Mouse (Mus musculus): ENCODE measurements around the gene Csnk1g2.

Gene Csnk1g2

DNA sequence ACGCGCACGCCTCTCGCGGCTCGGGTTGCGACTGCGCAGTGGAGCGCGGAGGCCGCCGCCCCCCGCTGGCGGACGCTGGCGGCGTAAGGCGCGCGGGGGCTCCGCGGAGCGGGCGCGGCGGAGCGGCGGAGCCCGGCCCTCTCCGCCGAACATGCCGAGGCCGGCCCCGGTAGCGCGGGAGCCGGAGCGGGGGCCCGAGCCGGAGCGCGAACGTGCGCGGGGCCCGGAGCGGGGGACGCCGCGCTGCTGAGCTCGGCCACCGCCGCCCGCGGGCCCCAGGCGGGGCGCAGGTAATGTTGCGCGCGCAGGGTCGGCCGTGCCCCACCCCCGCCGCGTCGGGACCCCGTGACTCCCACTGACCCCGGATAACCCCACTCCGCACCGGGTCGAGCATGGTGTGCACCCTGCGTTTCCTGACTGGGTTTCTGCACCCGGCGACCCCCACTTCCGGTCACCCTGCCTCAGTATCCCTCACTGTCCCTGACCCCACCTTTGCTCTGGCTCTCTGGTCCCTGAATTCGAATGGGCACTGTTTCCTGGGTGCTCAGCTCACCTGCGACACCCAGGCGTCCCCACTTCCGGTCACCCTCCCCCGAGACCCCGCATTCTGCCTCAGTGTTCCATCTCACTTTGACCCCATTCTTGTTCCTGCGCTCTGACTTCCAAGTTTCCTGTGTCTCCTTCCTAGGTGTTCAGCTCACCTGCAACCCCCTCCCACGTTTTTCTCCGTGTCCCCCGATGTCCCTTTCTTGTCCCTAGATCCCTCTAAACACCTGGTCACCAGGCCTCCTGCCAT is at the start of gene Csnk1g2:
Gene Csnk1g2 (plus strand): TSS at position 178 of the 796 bp plus-strand sequence.
- peak; percentile 64 for DNase-seq

- no peak for DNase-seq
These were observed 48.7 kb upstream of the Csnk1g2 start for GRCm38 (mm10) chr10:80573944-80574343.

DNA sequence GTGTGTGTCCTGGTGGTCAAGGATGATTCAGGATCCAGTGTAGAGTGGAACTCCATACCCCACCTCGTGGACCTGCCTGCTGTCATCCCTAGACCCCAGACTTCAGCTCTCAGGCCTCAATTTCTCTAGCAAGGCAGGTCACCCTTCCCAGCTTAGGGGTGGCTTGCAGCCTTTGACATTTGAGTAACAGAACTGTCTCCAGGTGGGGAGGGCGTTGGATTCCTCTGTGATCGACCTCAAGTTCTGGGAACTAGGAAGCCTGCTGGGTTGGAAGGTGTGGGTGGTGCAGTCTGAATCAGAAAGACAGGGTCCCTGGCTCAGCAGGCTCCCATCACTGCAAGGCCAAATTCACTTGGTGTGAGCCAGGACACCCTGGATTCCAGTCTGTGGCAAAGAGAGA is 47.7 kb upstream of the Csnk1g2 start:
- no peak for DNase-seq

GRCm38 (mm10) chr10:80575925-80576324 is 46.7 kb upstream of the Csnk1g2 start:
- DNase-seq, result no peak

GRCm38 (mm10) chr10:80576351-80577194 is 46.1 kb upstream of the Csnk1g2 start:
- peak; percentile 57 for DNase-seq

DNA sequence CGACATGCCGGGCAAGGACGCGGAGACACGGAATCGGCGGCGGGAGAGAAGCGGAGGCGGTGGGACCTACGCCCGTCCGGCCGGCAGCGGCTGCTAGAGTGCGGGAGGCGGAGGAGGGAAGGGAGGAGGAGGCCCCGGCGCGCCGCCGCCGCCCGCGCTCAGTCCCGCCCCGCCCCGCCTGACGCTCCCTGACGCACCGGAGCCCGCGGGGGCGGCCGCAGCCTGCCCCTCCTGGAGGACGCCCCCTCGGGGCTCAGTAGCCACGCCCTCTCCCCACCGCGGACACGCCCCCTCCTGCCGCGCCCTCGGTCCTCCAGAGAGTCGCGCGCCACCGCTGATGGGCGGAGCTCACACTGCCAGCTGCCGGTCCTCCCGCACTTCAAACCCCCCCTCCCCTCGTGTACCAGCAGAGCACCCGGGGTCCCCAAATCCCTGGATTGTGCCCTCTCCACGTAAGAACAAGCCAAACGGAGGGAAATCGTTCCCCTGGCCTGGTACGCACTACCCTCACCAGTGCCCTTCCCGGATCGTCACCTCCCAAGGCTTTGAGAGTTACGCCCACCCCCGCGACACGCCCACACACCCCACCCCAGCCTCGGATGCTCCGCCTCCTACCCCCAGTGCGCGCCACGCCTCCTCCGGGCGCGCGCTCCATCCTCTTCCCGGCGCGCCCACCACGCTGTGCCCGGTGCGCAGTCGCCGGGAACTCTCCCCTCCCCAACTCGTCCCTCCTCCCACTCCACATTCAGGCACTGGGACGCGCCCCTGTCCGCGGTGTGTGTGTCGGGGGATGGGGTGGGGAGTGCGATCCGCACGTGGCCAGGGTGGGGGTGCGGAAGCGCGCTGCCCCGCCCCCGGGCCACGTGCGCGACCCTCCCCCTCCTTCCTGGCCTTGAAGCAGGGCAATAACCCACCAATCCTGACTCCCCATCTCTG is 45.2 kb upstream of the Csnk1g2 start, which contains the start of gene Klf16:
Gene Klf16 (minus strand): TSS at position 127 of the 936 bp plus-strand sequence.
- DNase-seq, result peak; percentile 97

GRCm38 (mm10) chr10:80578131-80578750 is 44.4 kb upstream of the Csnk1g2 start:
- DNase-seq, result peak; percentile 83

DNA sequence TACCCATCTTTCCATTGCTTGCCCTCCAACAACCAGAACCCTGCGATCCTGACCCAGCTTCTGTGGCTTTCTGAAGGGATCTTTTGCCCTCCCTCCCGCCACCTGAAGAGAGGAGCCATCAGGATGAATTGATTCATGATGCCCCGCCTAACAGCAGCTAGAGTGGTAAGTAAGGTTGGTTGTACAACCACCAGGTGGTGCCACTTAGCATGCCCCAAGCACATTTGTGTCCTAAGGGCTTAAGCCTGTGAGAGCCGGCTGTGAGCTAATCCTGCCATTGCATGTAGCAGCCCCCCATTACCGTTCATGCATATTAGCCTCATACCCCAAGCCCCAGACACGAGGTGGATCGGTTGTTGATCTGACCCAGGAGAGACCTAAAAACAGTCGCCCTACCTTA is 43.7 kb upstream of the Csnk1g2 start:
- peak; percentile 71 for DNase-seq

DNA sequence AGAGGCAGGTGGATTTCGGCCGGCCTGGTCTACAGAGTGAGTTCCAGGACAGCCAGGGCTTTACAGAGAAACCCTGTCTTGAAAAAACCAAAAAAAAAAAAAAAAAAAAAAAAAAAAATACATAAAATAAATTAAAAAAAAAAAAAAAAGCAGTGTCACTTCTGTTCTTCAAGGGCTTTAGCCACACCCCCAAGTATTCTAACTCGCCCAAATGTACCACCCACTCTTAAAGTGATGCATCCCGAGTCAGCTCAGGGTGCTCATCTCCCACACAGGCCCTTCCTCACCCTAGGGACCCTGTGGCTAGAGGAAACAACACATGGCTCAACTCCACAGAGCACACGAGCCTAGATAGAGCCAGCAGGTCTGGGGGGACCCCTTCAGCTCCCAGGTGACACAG is 39.6 kb upstream of the Csnk1g2 start:
- DNase-seq, result no peak

GRCm38 (mm10) chr10:80584045-80584488 is 38.6 kb upstream of the Csnk1g2 start:
- peak; percentile 82 for DNase-seq

DNA sequence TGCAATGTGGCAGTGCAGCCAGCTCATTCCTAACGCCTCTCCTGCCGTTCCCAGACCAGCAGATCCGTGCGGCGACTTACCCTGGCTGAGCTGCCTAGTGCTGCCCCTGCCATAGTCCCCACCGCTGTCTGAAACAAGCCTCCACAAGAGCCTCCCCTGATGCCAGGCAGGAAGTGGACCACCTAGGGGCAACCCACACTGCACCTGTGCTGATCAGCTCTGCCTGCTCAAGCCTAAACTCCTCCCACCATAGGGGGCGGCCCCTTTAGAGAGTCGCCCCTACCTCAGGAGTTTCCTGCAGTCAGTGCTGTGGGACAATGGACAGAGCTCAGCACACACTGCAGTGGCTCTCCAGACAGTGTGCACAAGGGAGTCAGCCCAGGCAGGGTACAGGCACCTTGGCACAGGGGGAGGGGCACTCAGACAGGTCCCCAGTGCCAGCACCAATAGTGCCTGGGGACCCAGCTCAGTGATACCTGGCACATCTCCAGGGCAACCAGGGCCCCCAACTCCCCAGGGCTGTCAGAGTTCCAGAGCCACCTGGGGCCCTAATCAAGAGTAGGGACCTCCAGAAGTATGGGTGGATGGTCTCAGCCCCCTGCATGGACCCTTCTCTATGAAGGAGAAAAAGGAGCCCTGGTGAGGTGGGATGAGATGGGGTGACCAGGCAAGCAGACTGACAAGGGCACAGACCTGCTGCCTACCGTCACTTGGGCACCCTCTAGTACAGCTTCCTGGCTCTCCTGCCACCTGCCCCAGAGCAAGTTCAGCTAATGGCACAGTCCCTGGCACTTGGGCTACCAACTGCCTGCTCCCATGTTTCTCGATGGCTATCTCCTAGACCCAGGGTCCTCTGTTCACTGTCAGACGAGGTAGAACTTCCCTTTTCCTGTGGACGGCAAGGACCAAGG is 37.7 kb upstream of the Csnk1g2 start:
- no peak for DNase-seq

DNA sequence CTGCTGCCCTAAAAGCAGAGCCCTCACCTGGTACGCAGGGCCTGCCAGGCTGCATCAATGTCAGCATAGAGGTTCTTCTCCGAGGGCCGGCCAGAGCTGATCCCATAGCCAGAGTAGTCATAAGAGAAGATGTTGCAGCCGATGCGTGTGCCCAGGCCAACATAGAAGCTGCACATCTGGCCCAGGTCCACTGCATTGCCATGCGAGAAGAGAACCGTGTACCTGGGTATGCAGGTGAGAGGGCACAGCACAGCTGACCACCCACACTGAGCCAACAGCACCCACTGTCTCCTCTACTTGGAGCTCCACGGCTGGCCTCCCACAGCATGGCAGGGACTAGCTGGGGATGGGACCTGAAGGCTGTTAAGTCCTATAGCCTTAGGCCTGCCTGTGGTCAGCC is 37.1 kb upstream of the Csnk1g2 start:
- DNase-seq, result no peak

GRCm38 (mm10) chr10:80586407-80587304 is 36.0 kb upstream of the Csnk1g2 start:
- DNase-seq, result no peak

- peak; percentile 55 for DNase-seq
These were observed 35.4 kb upstream of the Csnk1g2 start for GRCm38 (mm10) chr10:80587305-80587657.

- no peak for DNase-seq
These were observed 33.3 kb upstream of the Csnk1g2 start for GRCm38 (mm10) chr10:80589127-80589878.

DNA sequence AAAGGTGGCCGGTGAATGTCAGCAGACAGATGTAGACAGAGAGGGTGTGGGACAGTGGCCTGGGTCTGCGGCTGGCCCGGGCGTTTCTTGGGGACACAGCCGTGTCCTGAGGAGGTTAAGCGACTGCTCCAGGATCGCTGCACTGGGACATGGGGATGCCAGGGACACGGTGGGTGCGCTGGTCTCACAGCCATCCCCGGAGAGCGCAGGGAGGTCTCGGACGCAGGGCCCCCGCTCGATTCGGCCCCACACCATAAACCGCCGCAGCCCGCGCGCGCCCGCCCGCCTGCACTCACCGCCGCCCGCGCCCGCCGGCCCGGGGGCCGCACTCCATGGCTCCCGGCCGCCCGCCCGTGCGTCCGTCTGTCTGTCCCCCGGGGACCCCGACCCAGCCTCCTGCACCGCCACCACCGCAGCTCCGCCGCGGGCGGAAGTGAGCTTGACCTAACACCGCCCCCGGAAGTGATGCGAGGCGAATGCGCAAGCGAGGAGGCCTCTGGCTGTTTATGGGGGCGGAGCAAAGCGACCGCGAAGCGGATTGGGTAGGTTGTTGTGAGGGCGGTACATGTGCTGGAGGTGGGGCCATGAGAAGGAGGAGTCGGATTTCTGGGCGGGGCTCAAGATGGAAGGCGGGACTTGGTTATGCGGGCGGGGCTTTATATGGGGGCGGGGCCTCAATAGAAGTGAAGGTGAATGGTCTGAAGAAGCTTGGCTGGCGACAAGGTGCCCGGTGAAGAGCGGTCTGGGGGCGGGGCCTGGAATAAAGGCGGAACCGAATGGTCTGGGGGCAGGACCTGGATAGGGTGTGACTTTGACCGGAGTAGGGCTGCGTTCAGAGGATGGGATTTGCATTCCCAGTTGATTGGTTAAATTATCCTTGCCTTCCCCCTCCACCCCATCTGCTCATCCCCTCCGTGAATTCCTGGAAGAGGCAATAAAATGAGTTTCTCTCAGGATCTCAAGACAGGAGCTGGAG is 32.5 kb upstream of the Csnk1g2 start, which contains the start of gene Abhd17a:
Gene Abhd17a (minus strand): TSS at position 463 of the 976 bp plus-strand sequence.
- peak; percentile 97 for DNase-seq

GRCm38 (mm10) chr10:80596318-80596717 is 26.3 kb upstream of the Csnk1g2 start:
- no peak for DNase-seq

Measured in kidney, adult 11 months (tissue).